Mouse (Mus musculus) bone marrow macrophage, adult 2 months (primary cell): ENCODE measurements around the gene Actrt3. TPM values are rescaled to one million over a fixed set of nuclear protein-coding genes. Genes with fewer than 3 reads are reported as not detected.

ENCODE experiments used
- H3K27ac ChIP-seq: 2 replicates; pipeline ENCODE4 v1.5.1; 2012; ENCODE audit warnings: low read depth, low read length; ENCODE audit not compliant: insufficient read depth
- H3K4me1 ChIP-seq: 2 replicates; pipeline ENCODE4 v1.6.1; 2012; ENCODE audit warnings: low read length; ENCODE audit not compliant: control insufficient read depth, insufficient read depth
- H3K4me3 ChIP-seq: 2 replicates; pipeline ENCODE4 v1.5.1; 2012; ENCODE audit warnings: mild to moderate bottlenecking, low read length, moderate library complexity; ENCODE audit not compliant: insufficient read depth
- CTCF ChIP-seq: IDR thresholded peaks from 2 replicates; pipeline ENCODE4 v1.5.1; 2012; ENCODE audit warnings: low read depth, mild to moderate bottlenecking, low read length, moderate library complexity
- POLR2A ChIP-seq: IDR thresholded peaks from 2 replicates; pipeline ENCODE4 v1.6.1; 2012; ENCODE audit warnings: mild to moderate bottlenecking, low read depth, low read length, borderline replicate concordance
- polyA plus RNA-seq: library from polyadenylated mRNA; stranded (reverse); fragments of >200 nt; gene quantifications from 2 replicates; pipeline ENCODE4 v1.2.4, GENCODE M21; 2012; ENCODE audit not compliant: missing spikeins, insufficient read depth, insufficient read length

Gene Actrt3
- polyA plus RNA-seq, 1 experiment = not detected

- TF ChIP-seq CTCF (no peak), POLR2A (no peak)
- Histone ChIP-seq H3K4me1 (no peaks in the 10 kb centered on the region), H3K27ac (no peak overlapping the region), H3K4me3 (no peak overlapping the region)
Observed at GRCm38 (mm10) chr3:30608999-30609398, 9.3 kb upstream of the Actrt3 start.

GRCm38 (mm10) chr3:30603256-30603655 lies 3.5 kb upstream of the Actrt3 start:
- peaks cover 8% of the 10 kb centered on the region; the same call in 1 of the 2 replicates for H3K4me1 ChIP-seq
- H3K27ac ChIP-seq = no peak overlapping the region
- peak overlapping the region; percentile 68 for H3K4me3 ChIP-seq
- TF ChIP-seq CTCF (no peak), POLR2A (no peak)

DNA sequence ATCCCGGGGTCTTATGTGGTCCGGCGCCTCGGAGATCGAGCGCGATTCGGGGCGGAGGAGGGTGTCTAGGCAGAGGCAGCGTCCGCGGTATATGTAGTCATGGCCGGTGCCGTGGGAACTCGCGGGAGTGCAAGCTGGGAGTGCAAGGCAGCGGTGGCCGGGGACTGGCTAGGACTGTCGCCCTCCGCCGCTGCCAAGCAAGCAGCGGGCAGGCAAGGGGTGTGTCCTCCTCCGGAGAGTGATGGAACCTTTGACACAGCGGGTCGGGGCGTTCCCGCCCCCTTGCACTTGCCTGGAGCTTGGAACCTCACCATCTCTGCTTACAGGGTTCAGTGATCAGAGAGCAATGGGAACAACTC lies 3.0 kb upstream of the Actrt3 start:
- H3K4me3 ChIP-seq = peak overlapping the region; percentile 68
- peaks cover 8% of the 10 kb centered on the region; the same call in 1 of the 2 replicates for H3K4me1 ChIP-seq
- H3K27ac ChIP-seq = peak overlapping the region; percentile 65
- TF ChIP-seq POLR2A (no peak), CTCF (no peak)

DNA sequence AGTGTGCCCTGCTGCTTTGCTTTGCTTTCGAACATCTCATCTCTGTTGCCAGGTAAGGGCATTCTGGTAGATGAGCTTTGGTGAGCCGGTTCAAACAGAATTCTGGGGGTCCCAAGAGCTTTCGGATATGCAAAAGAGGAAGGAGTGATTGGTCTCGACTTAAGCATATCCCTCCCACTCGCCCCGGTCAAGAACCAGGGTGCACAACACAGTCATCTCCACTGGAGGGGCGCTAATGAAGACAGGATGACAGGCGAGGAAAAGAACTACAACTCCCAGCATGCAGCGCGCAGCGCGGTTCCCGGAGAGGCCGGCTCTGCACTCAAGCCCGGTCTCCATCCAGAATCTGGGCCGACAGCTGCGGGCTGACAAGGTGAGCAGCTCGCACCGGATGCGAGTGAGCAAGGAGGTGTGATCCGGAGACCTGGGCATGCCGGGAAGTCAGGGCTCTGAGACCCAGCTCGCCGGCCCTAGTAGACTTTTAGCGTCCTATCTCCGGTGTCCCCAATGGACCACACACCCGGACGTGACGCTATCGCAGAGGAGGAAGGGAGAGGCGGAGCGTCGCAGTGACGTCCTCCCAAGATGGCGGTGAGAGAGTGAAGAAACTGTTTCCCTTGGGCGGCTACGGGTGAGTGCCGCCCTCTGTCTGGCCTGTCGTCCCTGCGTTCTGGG lies 2.5 kb upstream of the Actrt3 start, which contains the start of gene Mynn:
Gene Mynn, plus strand, starts transcription at position 1 of the 675 bp plus-strand sequence.
- peak within 1 kb of the TSS; percentile 70 for H3K27ac ChIP-seq
- no peak for TF ChIP-seq CTCF
- TF ChIP-seq POLR2A = no peak
- H3K4me1 ChIP-seq = peaks cover 8% of the 10 kb centered on the region; the same call in 1 of the 2 replicates
- H3K4me3 ChIP-seq = peak within 1 kb of the TSS; percentile 80

DNA sequence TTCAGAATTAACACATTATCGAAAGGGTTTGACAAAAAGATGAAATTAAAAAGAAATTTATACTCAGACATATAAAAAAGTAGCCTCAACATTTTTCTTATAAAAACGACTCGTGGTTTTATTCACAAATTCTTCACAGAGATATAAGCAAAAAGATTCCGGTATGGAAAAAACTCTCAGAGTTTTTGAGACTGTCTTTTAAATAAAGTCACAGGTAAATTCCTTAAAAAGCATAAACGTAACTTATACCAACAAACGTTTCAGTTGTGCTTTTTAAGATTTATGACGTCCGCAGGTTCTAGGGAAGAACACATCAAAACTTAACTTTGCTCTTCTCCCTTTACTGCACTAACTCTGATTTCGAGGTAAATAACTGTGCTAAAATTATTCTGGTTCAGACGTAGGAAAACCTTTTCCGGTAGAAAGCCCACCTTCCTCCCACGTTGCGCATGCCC lies 1.9 kb upstream of the Actrt3 start:
- TF ChIP-seq POLR2A (no peak), CTCF (no peak)

DNA sequence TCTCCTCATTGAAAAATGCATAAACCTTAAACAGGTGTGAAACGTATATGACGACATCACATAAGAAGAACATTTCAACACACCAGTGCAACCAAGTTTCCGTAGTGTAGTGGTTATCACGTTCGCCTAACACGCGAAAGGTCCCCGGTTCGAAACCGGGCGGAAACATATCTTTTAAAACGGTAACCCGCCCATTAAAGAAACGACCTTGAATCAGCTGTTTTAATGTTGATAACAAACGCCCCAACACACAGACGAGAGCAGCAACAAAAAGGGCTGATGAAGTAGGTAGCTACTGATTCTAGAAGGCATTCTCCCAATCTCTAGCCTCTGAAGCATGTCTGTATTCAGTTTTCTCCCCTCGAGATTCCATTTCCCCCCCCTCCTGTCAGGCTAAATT lies 1.4 kb upstream of the Actrt3 start:
- TF ChIP-seq CTCF (no peak), POLR2A (no peak)
- Histone ChIP-seq H3K4me3 (peak overlapping the region; percentile 80), H3K4me1 (peaks cover 10% of the 10 kb centered on the region; the same call in 1 of the 2 replicates), H3K27ac (peak overlapping the region; percentile 70; the same call in 1 of the 2 replicates)

More for the DNA sequence above, 1.9 kb upstream of the Actrt3 start:
- peak overlapping the region; percentile 68 for H3K4me3 ChIP-seq
- peaks cover 8% of the 10 kb centered on the region; the same call in 1 of the 2 replicates for H3K4me1 ChIP-seq
- peak overlapping the region; percentile 56 for H3K27ac ChIP-seq

DNA sequence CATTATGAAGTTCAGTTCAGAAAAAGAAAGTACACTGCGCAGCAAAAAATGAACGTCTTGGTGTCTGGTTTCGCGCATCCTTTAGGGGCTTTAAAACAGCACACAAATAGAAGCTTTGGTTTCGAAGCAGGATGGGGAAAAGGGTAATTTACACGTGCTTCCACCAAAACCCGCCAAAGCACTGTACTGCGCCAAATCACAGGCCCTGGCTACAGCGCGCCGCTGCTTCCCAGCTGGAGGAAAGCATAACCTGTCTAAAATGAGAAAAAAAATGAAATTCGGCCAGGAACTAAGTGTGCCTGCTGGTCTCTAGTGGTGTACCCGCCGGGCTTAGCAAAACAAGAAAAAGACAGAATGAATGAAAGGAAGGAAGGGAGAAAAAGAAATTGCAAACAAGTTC lies 978 bp upstream of the Actrt3 start:
- H3K4me3 ChIP-seq = peak overlapping the region; percentile 80
- H3K27ac ChIP-seq = peak overlapping the region; percentile 70
- TF ChIP-seq POLR2A = no peak
- TF ChIP-seq CTCF = no peak
- H3K4me1 ChIP-seq = peaks cover 13% of the 10 kb centered on the region; the same call in 1 of the 2 replicates

GRCm38 (mm10) chr3:30597271-30597670 lies 2.5 kb downstream of the Actrt3 start:
- no peak overlapping the region for H3K4me3 ChIP-seq
- TF ChIP-seq POLR2A (no peak), CTCF (no peak)
- no peak overlapping the region for H3K27ac ChIP-seq
- H3K4me1 ChIP-seq = peaks cover 11% of the 10 kb centered on the region; the same call in 1 of the 2 replicates

DNA sequence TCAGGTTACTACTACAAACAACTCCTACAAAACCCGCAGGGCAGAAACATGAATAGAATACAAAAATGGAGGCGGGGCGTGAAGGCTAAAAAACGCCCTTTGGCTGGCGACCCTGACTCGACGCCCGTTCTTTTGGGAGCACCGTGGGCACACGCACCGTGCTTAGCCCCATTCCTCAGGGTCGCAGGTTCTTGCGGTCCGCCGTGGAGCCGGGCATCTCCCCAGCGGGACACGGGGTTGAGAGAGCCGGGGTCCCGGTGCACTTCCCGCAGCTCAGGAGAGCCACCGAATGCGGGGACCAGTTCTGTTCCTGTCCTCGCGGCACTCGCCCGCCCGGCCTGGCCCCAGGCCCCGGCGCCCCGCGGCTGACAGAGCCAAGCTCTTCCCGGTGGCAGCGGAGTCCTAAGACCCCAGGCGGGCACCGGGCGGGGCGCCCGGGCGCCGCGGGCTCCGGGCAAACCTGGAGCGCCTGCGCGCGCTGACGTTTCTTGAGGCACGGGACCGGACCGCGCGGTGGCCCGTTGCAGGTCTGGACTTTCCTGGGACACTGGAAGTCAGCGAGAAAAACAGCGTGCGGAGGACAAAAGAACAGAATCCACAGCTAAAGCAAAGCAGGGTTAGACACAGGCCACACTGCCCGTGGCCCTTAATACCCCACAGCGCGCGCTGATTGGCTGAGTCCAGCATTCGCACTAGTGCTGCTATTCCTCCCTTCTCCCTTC lies 4.5 kb downstream of the Actrt3 start:
- Histone ChIP-seq H3K4me3 (peak overlapping the region; percentile 71), H3K4me1 (peaks cover 11% of the 10 kb centered on the region; the same call in 1 of the 2 replicates), H3K27ac (no peak overlapping the region)
- no peak for TF ChIP-seq POLR2A
- no peak for TF ChIP-seq CTCF

- H3K4me3 ChIP-seq = no peak overlapping the region
- H3K4me1 ChIP-seq = peaks cover 7% of the 10 kb centered on the region; the same call in 1 of the 2 replicates
- H3K27ac ChIP-seq = no peak overlapping the region
- TF ChIP-seq POLR2A (no peak), CTCF (no peak)
Observed at GRCm38 (mm10) chr3:30593719-30594485, 5.8 kb downstream of the Actrt3 start.
